Mouse (Mus musculus): ENCODE results near the gene Liph. TPM values are rescaled to one million over a fixed set of nuclear protein-coding genes. Genes with fewer than 3 reads are reported as not detected.

Gene Liph
- polyA plus RNA-seq, 1 experiment from 2014 or later = 0.48 TPM

GRCm38 (mm10) chr16:21984091-21984490 is 11.4 kb downstream of the Liph start:
- no peak for DNase-seq
- ATAC-seq = no peak
- Histone ChIP-seq H3K9me3 (ENCODE audit: low read length) (no peaks in the 10 kb centered on the region), H3K4me2 (ENCODE audit: low read depth, low read length) (no peak overlapping the region), H3K4me3 (ENCODE audit: low read depth, low read length) (no peak overlapping the region), H3K36me3 (replicated peaks; ENCODE audit: insufficient read depth, low read length) (no peaks in the 10 kb centered on the region), H3K4me1 (ENCODE audit: insufficient read depth) (no peaks in the 10 kb centered on the region), H3K9ac (replicated peaks) (no peak overlapping the region), H3K27ac (ENCODE audit: low read depth) (no peak overlapping the region), H3K27me3 (ENCODE audit: insufficient read depth, low read length) (no peaks in the 10 kb centered on the region)
- TF ChIP-seq CTCF (IDR thresholded peaks at IDR 0.05; ENCODE audit: low read depth) (no peak), EP300 (IDR thresholded peaks at IDR 0.05; ENCODE audit: low read depth) (no peak)
- WGBS (ENCODE audit: insufficient replicate concordance) = 94% methylated on average over 12 of the region's 12 CpGs

- Histone ChIP-seq H3K27ac (ENCODE audit: low read depth) (no peak overlapping the region), H3K4me3 (ENCODE audit: low read depth, low read length) (no peak overlapping the region), H3K4me2 (ENCODE audit: low read depth, low read length) (no peak overlapping the region), H3K27me3 (ENCODE audit: insufficient read depth, low read length) (no peaks in the 10 kb centered on the region), H3K9me3 (ENCODE audit: low read length) (no peaks in the 10 kb centered on the region), H3K9ac (replicated peaks) (no peak overlapping the region), H3K36me3 (replicated peaks; ENCODE audit: insufficient read depth, low read length) (no peaks in the 10 kb centered on the region), H3K4me1 (ENCODE audit: insufficient read depth) (no peaks in the 10 kb centered on the region)
- DNase-seq (no peak), ATAC-seq (no peak)
- TF ChIP-seq CTCF (IDR thresholded peaks at IDR 0.05; ENCODE audit: low read depth) = no peak
- TF ChIP-seq EP300 (IDR thresholded peaks at IDR 0.05; ENCODE audit: low read depth) = no peak
- 87% methylated on average over 4 of the region's 4 CpGs for WGBS (ENCODE audit: insufficient replicate concordance)
These were observed 11.9 kb downstream of the Liph start for GRCm38 (mm10) chr16:21983581-21983980.

- no peak overlapping the region for H3K27ac ChIP-seq (ENCODE audit: low read depth)
- no peak overlapping the region for H3K4me3 ChIP-seq (ENCODE audit: low read depth, low read length)
- TF ChIP-seq EP300 (IDR thresholded peaks at IDR 0.05; ENCODE audit: low read depth) (no peak), CTCF (IDR thresholded peaks at IDR 0.05; ENCODE audit: low read depth) (no peak)
- DNase-seq (no peak), ATAC-seq (no peak)
- H3K4me1 ChIP-seq (ENCODE audit: insufficient read depth) = no peaks in the 10 kb centered on the region
- 83% methylated on average over 9 of the region's 9 CpGs for WGBS (ENCODE audit: insufficient replicate concordance)
- no peak overlapping the region for H3K4me2 ChIP-seq (ENCODE audit: low read depth, low read length)
- H3K27me3 ChIP-seq (ENCODE audit: insufficient read depth, low read length) = no peaks in the 10 kb centered on the region
- H3K36me3 ChIP-seq (replicated peaks; ENCODE audit: insufficient read depth, low read length) = no peaks in the 10 kb centered on the region
- H3K9me3 ChIP-seq (ENCODE audit: low read length) = no peaks in the 10 kb centered on the region
- no peak overlapping the region for H3K9ac ChIP-seq (replicated peaks)
These were observed 12.3 kb downstream of the Liph start for GRCm38 (mm10) chr16:21983146-21983545.

- Histone ChIP-seq H3K4me2 (ENCODE audit: low read depth, low read length) (no peak overlapping the region), H3K27ac (ENCODE audit: low read depth) (no peak overlapping the region), H3K36me3 (replicated peaks; ENCODE audit: insufficient read depth, low read length) (no peaks in the 10 kb centered on the region), H3K4me1 (ENCODE audit: insufficient read depth) (no peaks in the 10 kb centered on the region), H3K4me3 (ENCODE audit: low read depth, low read length) (no peak overlapping the region), H3K9ac (replicated peaks) (no peak overlapping the region), H3K9me3 (ENCODE audit: low read length) (no peaks in the 10 kb centered on the region), H3K27me3 (ENCODE audit: insufficient read depth, low read length) (0 out of 2 replicates have a peak, but pooled peaks cover 5% of the 10 kb centered on the region)
- 72% methylated on average over 5 of the region's 5 CpGs for WGBS (ENCODE audit: insufficient replicate concordance)
- ATAC-seq (no peak), DNase-seq (no peak)
- TF ChIP-seq CTCF (IDR thresholded peaks at IDR 0.05; ENCODE audit: low read depth) (no peak), EP300 (IDR thresholded peaks at IDR 0.05; ENCODE audit: low read depth) (no peak)
These were observed 18.1 kb downstream of the Liph start for GRCm38 (mm10) chr16:21977347-21977746.

- Histone ChIP-seq H3K9me3 (ENCODE audit: low read length) (no peaks in the 10 kb centered on the region), H3K9ac (replicated peaks) (no peak overlapping the region), H3K27me3 (ENCODE audit: insufficient read depth, low read length) (0 out of 2 replicates have a peak, but pooled peaks cover 5% of the 10 kb centered on the region), H3K4me1 (ENCODE audit: insufficient read depth) (no peaks in the 10 kb centered on the region), H3K36me3 (replicated peaks; ENCODE audit: insufficient read depth, low read length) (no peaks in the 10 kb centered on the region), H3K4me3 (ENCODE audit: low read depth, low read length) (no peak overlapping the region), H3K27ac (ENCODE audit: low read depth) (no peak overlapping the region), H3K4me2 (ENCODE audit: low read depth, low read length) (no peak overlapping the region)
- ATAC-seq (no peak), DNase-seq (no peak)
- 8% methylated on average over 16 of the region's 16 CpGs for WGBS (ENCODE audit: insufficient replicate concordance)
- TF ChIP-seq EP300 (IDR thresholded peaks at IDR 0.05; ENCODE audit: low read depth) (no peak), CTCF (IDR thresholded peaks at IDR 0.05; ENCODE audit: low read depth) (no peak)
These were observed 19.3 kb downstream of the Liph start for GRCm38 (mm10) chr16:21976203-21976602.

- DNase-seq (no peak), ATAC-seq (no peak)
- Histone ChIP-seq H3K9ac (replicated peaks) (no peak overlapping the region), H3K4me1 (ENCODE audit: insufficient read depth) (no peaks in the 10 kb centered on the region), H3K4me3 (ENCODE audit: low read depth, low read length) (no peak overlapping the region), H3K36me3 (replicated peaks; ENCODE audit: insufficient read depth, low read length) (no peaks in the 10 kb centered on the region), H3K9me3 (ENCODE audit: low read length) (no peaks in the 10 kb centered on the region), H3K27me3 (ENCODE audit: insufficient read depth, low read length) (0 out of 2 replicates have a peak, but pooled peaks cover 5% of the 10 kb centered on the region), H3K4me2 (ENCODE audit: low read depth, low read length) (no peak overlapping the region), H3K27ac (ENCODE audit: low read depth) (no peak overlapping the region)
- 82% methylated on average over 4 of the region's 4 CpGs for WGBS (ENCODE audit: insufficient replicate concordance)
- no peak for TF ChIP-seq CTCF (IDR thresholded peaks at IDR 0.05; ENCODE audit: low read depth)
- no peak for TF ChIP-seq EP300 (IDR thresholded peaks at IDR 0.05; ENCODE audit: low read depth)
These were observed 24.0 kb downstream of the Liph start for GRCm38 (mm10) chr16:21971446-21971845.

- H3K27me3 ChIP-seq (ENCODE audit: insufficient read depth, low read length) = no peaks in the 10 kb centered on the region
- no peak overlapping the region for H3K4me2 ChIP-seq (ENCODE audit: low read depth, low read length)
- H3K9ac ChIP-seq (replicated peaks) = no peak overlapping the region
- H3K4me1 ChIP-seq (ENCODE audit: insufficient read depth) = no peaks in the 10 kb centered on the region
- WGBS (ENCODE audit: insufficient replicate concordance) = 70% methylated on average over 6 of the region's 6 CpGs
- H3K4me3 ChIP-seq (ENCODE audit: low read depth, low read length) = no peak overlapping the region
- DNase-seq = no peak
- H3K36me3 ChIP-seq (replicated peaks; ENCODE audit: insufficient read depth, low read length) = no peaks in the 10 kb centered on the region
- no peaks in the 10 kb centered on the region for H3K9me3 ChIP-seq (ENCODE audit: low read length)
- TF ChIP-seq EP300 (IDR thresholded peaks at IDR 0.05; ENCODE audit: low read depth) = no peak
- TF ChIP-seq CTCF (IDR thresholded peaks at IDR 0.05; ENCODE audit: low read depth) = no peak
- no peak overlapping the region for H3K27ac ChIP-seq (ENCODE audit: low read depth)
- ATAC-seq = no peak
These were observed 24.9 kb downstream of the Liph start for GRCm38 (mm10) chr16:21970536-21970935.

Data from liver, postnatal 0 days (tissue).